ENCODE assay signal across 8 mouse cellular contexts in genomic region chr5:130171956-130172601, GRCm38 (mm10). TPM values are rescaled to one million over a fixed set of nuclear protein-coding genes. Genes with fewer than 3 reads are reported as not detected.
A peak's percentile ranks its signal among the peaks of the same experiment; 100 is the strongest.
DNase-seq lines count a peak whose midpoint lies in the region; ATAC-seq lines count a peak whose summit lies in the region.

No protein-coding gene starts in this region.

- WGBS in forebrain, embryonic 11.5 days = 2% methylated on average over 46 of the region's 46 CpGs
- WGBS in limb, embryonic 11.5 days = 2% methylated on average over 36 of the region's 46 CpGs
- 1% methylated on average over 46 of the region's 46 CpGs for WGBS in midbrain, embryonic 10.5 days

- H3K4me3 ChIP-seq in forebrain, embryonic 11.5 days (ENCODE audit: low read depth, low read length) = peak overlapping the region; percentile 94
- H3K4me3 ChIP-seq in limb, embryonic 11.5 days (ENCODE audit: low read depth, low read length) = peak overlapping the region; percentile 91
- H3K4me3 ChIP-seq in midbrain, embryonic 10.5 days = peak overlapping the region; percentile 97

- peak overlapping the region; percentile 53; the same call in 1 of the 2 replicates for H3K27ac ChIP-seq in forebrain, embryonic 11.5 days (ENCODE audit: low read depth, low read length)
- 0 out of 2 replicates have a peak overlapping the region, but pooled peaks have one; percentile 36 for H3K27ac ChIP-seq in limb, embryonic 11.5 days (replicated peaks; ENCODE audit: low read depth, low read length)
- H3K27ac ChIP-seq in midbrain, embryonic 10.5 days (replicated peaks) = peak overlapping the region; percentile 91

- peak overlapping the region; percentile 92 for H3K9ac ChIP-seq in forebrain, embryonic 11.5 days (ENCODE audit: low read length)
- peak overlapping the region; percentile 84 for H3K9ac ChIP-seq in limb, embryonic 11.5 days (ENCODE audit: low read length)

- H3K27me3 ChIP-seq in forebrain, embryonic 11.5 days (ENCODE audit: control insufficient read depth, insufficient read depth, low read length) = no peaks in the 10 kb centered on the region
- H3K27me3 ChIP-seq in limb, embryonic 11.5 days (ENCODE audit: control insufficient read depth, insufficient read depth, low read length) = no peaks in the 10 kb centered on the region
- H3K27me3 ChIP-seq in midbrain, embryonic 10.5 days (ENCODE audit: low read depth, poor library complexity, severe bottlenecking) = no peaks in the 10 kb centered on the region
- H3K27me3 ChIP-seq in splenic B cell, adult 2 months (ENCODE audit: control insufficient read depth, insufficient read depth, low read length, poor library complexity, severe bottlenecking) = no peaks in the 10 kb centered on the region

- H3K4me2 ChIP-seq in forebrain, embryonic 11.5 days (ENCODE audit: low read depth, low read length, severe bottlenecking) = peak overlapping the region; percentile 67
- H3K4me2 ChIP-seq in limb, embryonic 11.5 days (ENCODE audit: low read depth, severe bottlenecking) = peak overlapping the region; percentile 63

- DNase-seq in kidney, adult 11 months = peak; percentile 58
- no peak for DNase-seq in kidney, adult 18-20 months
- no peak for DNase-seq in forebrain, embryonic 11.5 days (ENCODE audit: low spot score)
- peak; percentile 40 for DNase-seq in heart, postnatal 25 days (ENCODE audit: low spot score)
- DNase-seq in limb, embryonic 11.5 days (ENCODE audit: low spot score) = peak; percentile 68
- DNase-seq in midbrain, embryonic 10.5 days (ENCODE audit: low spot score) = no peak
- peak; percentile 52 for DNase-seq in splenic B cell, adult 2 months (ENCODE audit: low read depth, low spot score)

- intact Hi-C loops in heart, postnatal 25 days (cut with DNase I) = no loop called here

- peak; percentile 55 for ATAC-seq in activated CD4-positive, CD25-positive, alpha-beta regulatory T cell, adult 4 months
- peak; percentile 39; the same call in 1 of the 2 replicates for ATAC-seq in forebrain, embryonic 11.5 days (replicated peaks; ENCODE audit: low FRiP score)
- ATAC-seq in limb, embryonic 11.5 days (ENCODE audit: insufficient number of reproducible peaks, low FRiP score, low TSS enrichment, low read depth) = no peak; the same call in 1 of the 2 replicates

- 0 out of 2 replicates have a peak, but pooled peaks cover 7% of the 10 kb centered on the region for H3K4me1 ChIP-seq in forebrain, embryonic 11.5 days (replicated peaks; ENCODE audit: control insufficient read depth, insufficient read depth, low read length)
- peaks cover 7% of the 10 kb centered on the region for H3K4me1 ChIP-seq in limb, embryonic 11.5 days (ENCODE audit: control insufficient read depth, insufficient read depth, low read length)
- H3K4me1 ChIP-seq in midbrain, embryonic 10.5 days = peaks cover 29% of the 10 kb centered on the region

- H3K36me3 ChIP-seq in forebrain, embryonic 11.5 days (ENCODE audit: control insufficient read depth, insufficient read depth, low read length) = no peaks in the 10 kb centered on the region
- peaks cover 2% of the 10 kb centered on the region; the same call in 1 of the 2 replicates for H3K36me3 ChIP-seq in limb, embryonic 11.5 days (ENCODE audit: control insufficient read depth, insufficient read depth, low read length)
- H3K36me3 ChIP-seq in midbrain, embryonic 10.5 days = no peaks in the 10 kb centered on the region
- no peaks in the 10 kb centered on the region for H3K36me3 ChIP-seq in splenic B cell, adult 2 months (ENCODE audit: control insufficient read depth, insufficient read depth, low read length, poor library complexity, severe bottlenecking)

- no peaks in the 10 kb centered on the region for H3K9me3 ChIP-seq in forebrain, embryonic 11.5 days (ENCODE audit: control insufficient read depth, low read length)
- no peaks in the 10 kb centered on the region for H3K9me3 ChIP-seq in limb, embryonic 11.5 days (ENCODE audit: control insufficient read depth, low read length)
- no peaks in the 10 kb centered on the region for H3K9me3 ChIP-seq in midbrain, embryonic 10.5 days (replicated peaks)

RNA-seq across cellular contexts. Expression of gene Rabgef1, which starts 0.5 kb away (rescaled TPM):
- polyA plus RNA-seq in activated CD4-positive, CD25-positive, alpha-beta regulatory T cell, adult 4 months (2017; shearing (Covaris generic)) = 10 to 100 TPM; 21.4 to 32.6 TPM
- 23.1 and 27.0 TPM in 2 replicates for polyA plus RNA-seq in forebrain, embryonic 11.5 days (2014; fragmentation: Nextera tagmentation; extraction: Ambion mirVana)
- 10 to 100 TPM; 18.5 to 20.2 TPM for total RNA-seq in heart, postnatal 25 days (2021)
- polyA plus RNA-seq in limb, embryonic 11.5 days (2014; fragmentation: Nextera tagmentation; extraction: Ambion mirVana) = 23.6 and 23.7 TPM in 2 replicates
- 25.0 and 28.4 TPM in 2 replicates for polyA plus RNA-seq in midbrain, embryonic 10.5 days (2016; fragmentation: Nextera tagmentation; extraction: Ambion mirVana)

RNA-seq across cellular contexts. Expression of gene Kctd7, which starts 27.4 kb away (rescaled TPM):
- polyA plus RNA-seq in activated CD4-positive, CD25-positive, alpha-beta regulatory T cell, adult 4 months (2017; shearing (Covaris generic)) = 1 to 10 TPM; 2.6 to 3.2 TPM
- polyA plus RNA-seq in forebrain, embryonic 11.5 days (2014; fragmentation: Nextera tagmentation; extraction: Ambion mirVana) = 6.0 and 6.7 TPM in 2 replicates
- 1 to 10 TPM; 2.0 to 2.6 TPM for total RNA-seq in heart, postnatal 25 days (2021)
- polyA plus RNA-seq in limb, embryonic 11.5 days (2014; fragmentation: Nextera tagmentation; extraction: Ambion mirVana) = 3.7 and 5.8 TPM in 2 replicates
- 6.3 and 7.2 TPM in 2 replicates for polyA plus RNA-seq in midbrain, embryonic 10.5 days (2016; fragmentation: Nextera tagmentation; extraction: Ambion mirVana)

RNA-seq across cellular contexts. Expression of gene Tmem248, which starts 44.8 kb away (rescaled TPM):
- 10 to 100 TPM; 13.8 to 15.1 TPM for polyA plus RNA-seq in activated CD4-positive, CD25-positive, alpha-beta regulatory T cell, adult 4 months (2017; shearing (Covaris generic))
- polyA plus RNA-seq in forebrain, embryonic 11.5 days (2014; fragmentation: Nextera tagmentation; extraction: Ambion mirVana) = 34.7 and 35.3 TPM in 2 replicates
- 10 to 100 TPM; 32.8 to 33.6 TPM for total RNA-seq in heart, postnatal 25 days (2021)
- polyA plus RNA-seq in limb, embryonic 11.5 days (2014; fragmentation: Nextera tagmentation; extraction: Ambion mirVana) = 36.0 and 39.2 TPM in 2 replicates
- polyA plus RNA-seq in midbrain, embryonic 10.5 days (2016; fragmentation: Nextera tagmentation; extraction: Ambion mirVana) = 37.0 and 37.5 TPM in 2 replicates

Comparison
In these comparisons a context has a peak if more than half of its experiments do, and no peak if none do; other contexts are left out.
1. DNase-seq: peak in kidney, adult 11 months (single experiment), heart, postnatal 25 days (single experiment), limb, embryonic 11.5 days (single experiment) and splenic B cell, adult 2 months (single experiment); none in kidney, adult 18-20 months (single experiment), forebrain, embryonic 11.5 days (single experiment) and midbrain, embryonic 10.5 days (single experiment).
2. H3K27ac ChIP-seq: peak in every context shown above with its lines; median percentile 91 in midbrain, embryonic 10.5 days; 53 in forebrain, embryonic 11.5 days; 36 in limb, embryonic 11.5 days.
3. Peak in every context shown above with its lines, with median percentiles within 50 percentile points of each other: H3K4me3 ChIP-seq.